Comparison of ENCODE assay signal across 8 mouse cellular contexts in the genomic region with DNA sequence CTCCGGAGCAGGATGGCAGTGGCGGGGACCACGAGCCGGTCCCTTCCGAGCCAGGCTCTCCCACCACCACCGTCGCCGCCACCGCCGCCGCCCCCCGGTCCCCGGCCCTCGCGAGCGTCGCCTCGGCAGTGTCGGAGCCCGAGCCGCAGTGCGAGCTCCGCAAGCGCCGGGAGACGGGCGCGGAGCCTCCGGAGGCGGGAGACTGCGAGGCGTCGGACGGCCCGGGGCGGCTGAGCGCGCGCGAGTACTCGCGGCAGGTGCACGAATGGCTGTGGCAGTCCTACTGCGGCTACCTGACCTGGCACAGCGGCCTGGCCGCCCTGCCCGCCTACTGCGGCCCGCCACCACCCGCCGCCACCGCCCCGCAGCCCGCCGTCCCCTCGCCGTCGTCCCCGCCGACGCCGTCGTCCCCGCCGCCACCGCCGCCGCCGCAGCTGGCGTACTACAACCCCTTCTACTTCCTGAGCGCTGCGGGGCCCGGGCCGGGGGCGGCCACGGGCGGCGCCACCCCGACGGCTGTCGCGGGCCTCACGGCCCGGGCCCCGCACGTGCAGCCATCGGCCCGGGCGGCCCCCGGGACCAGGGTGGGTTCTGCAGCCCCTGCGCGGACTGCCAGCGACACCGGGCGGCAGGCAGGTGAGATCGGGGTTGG. TPM values are rescaled to one million over a fixed set of nuclear protein-coding genes. Genes with fewer than 3 reads are reported as not detected.
DNase-seq lines count a peak whose midpoint lies in the region; ATAC-seq and TF ChIP-seq lines count a peak whose summit lies in the region.

No protein-coding gene starts in this region.

- H3K27me3 ChIP-seq in heart, adult 2 months (ENCODE audit: control insufficient read depth, insufficient read depth, low read length) = no peaks in the 10 kb centered on the region
- H3K27me3 ChIP-seq in MEL (ENCODE audit: control insufficient read depth in 1 of 2, insufficient read depth in 2 of 2, low read length in 2 of 2) = peaks cover 0 to 4% of the 10 kb centered on the region in 2 experiments; a peak in 1 of 4 replicates
- no peaks in the 10 kb centered on the region for H3K27me3 ChIP-seq in embryonic facial prominence, embryonic 15.5 days
- H3K27me3 ChIP-seq in hindbrain, embryonic 15.5 days = 0 out of 2 replicates have a peak, but pooled peaks cover 4% of the 10 kb centered on the region

- peaks cover 7% of the 10 kb centered on the region for H3K36me3 ChIP-seq in heart, adult 2 months (ENCODE audit: control insufficient read depth, insufficient read depth, low read length)
- peaks cover 7 to 11% of the 10 kb centered on the region in 2 experiments for H3K36me3 ChIP-seq in MEL (ENCODE audit: control insufficient read depth in 1 of 2, insufficient read depth in 2 of 2, low read length in 2 of 2)
- peaks cover 26% of the 10 kb centered on the region for H3K36me3 ChIP-seq in embryonic facial prominence, embryonic 15.5 days
- peaks cover 23% of the 10 kb centered on the region for H3K36me3 ChIP-seq in hindbrain, embryonic 15.5 days

- TF ChIP-seq RAD21 in MEL (IDR thresholded peaks at IDR 0.05; ENCODE audit: low read depth, low read length) = no peak; the same call in 1 of the 2 replicates

- peak overlapping the region; percentile 87 for H3K27ac ChIP-seq in heart, adult 2 months
- peak overlapping the region; percentile 9; the same call in 1 of the 2 replicates for H3K27ac ChIP-seq in MEL (ENCODE audit: control insufficient read depth, low read depth, low read length)
- peak overlapping the region; percentile 41 for H3K27ac ChIP-seq in embryonic facial prominence, embryonic 15.5 days (replicated peaks)
- peak overlapping the region; percentile 87 for H3K27ac ChIP-seq in hindbrain, embryonic 15.5 days (replicated peaks)
- peak overlapping the region; percentile 29; the same call in 1 of the 2 replicates for H3K27ac ChIP-seq in olfactory bulb, adult 2 months (ENCODE audit: insufficient read depth, low read depth, low read length)

- peak overlapping the region; percentile 74 for H3K4me3 ChIP-seq in heart, adult 2 months
- H3K4me3 ChIP-seq in MEL (ENCODE audit: control insufficient read depth in 1 of 2, insufficient read depth in 1 of 2, low read depth in 2 of 2, low read length in 2 of 2) = peak overlapping the region; percentile 56 to 64
- H3K4me3 ChIP-seq in embryonic facial prominence, embryonic 15.5 days (replicated peaks) = peak overlapping the region; percentile 60
- H3K4me3 ChIP-seq in hindbrain, embryonic 15.5 days = peak overlapping the region; percentile 93
- H3K4me3 ChIP-seq in lung, adult 2 months (replicated peaks; ENCODE audit: extremely low read depth, low read depth, low read length) = peak overlapping the region; percentile 87
- peak overlapping the region; percentile 79 for H3K4me3 ChIP-seq in olfactory bulb, adult 2 months (ENCODE audit: insufficient read depth, low read depth, low read length)

- H3K4me1 ChIP-seq in heart, adult 2 months (ENCODE audit: control insufficient read depth, insufficient read depth, low read length) = peaks cover 5% of the 10 kb centered on the region
- H3K4me1 ChIP-seq in MEL (ENCODE audit: control insufficient read depth in 1 of 2, insufficient read depth in 2 of 2, low read length in 2 of 2) = peaks cover 0 to 10% of the 10 kb centered on the region in 2 experiments
- peaks cover 13% of the 10 kb centered on the region for H3K4me1 ChIP-seq in embryonic facial prominence, embryonic 15.5 days
- peaks cover 28% of the 10 kb centered on the region for H3K4me1 ChIP-seq in hindbrain, embryonic 15.5 days (replicated peaks)
- peaks cover 3% of the 10 kb centered on the region; the same call in 1 of the 2 replicates for H3K4me1 ChIP-seq in lung, adult 2 months (ENCODE audit: control insufficient read depth, insufficient read depth, low read length)
- 0 out of 2 replicates have a peak, but pooled peaks cover 2% of the 10 kb centered on the region for H3K4me1 ChIP-seq in olfactory bulb, adult 2 months (ENCODE audit: control insufficient read depth, insufficient read depth, low read length)

- H3K79me2 ChIP-seq in heart, adult 2 months (replicated peaks; ENCODE audit: control insufficient read depth, insufficient read depth, low read length) = no peaks in the 10 kb centered on the region
- H3K79me2 ChIP-seq in MEL (ENCODE audit: control insufficient read depth, insufficient read depth, low read length, poor library complexity) = peaks cover 9% of the 10 kb centered on the region

- no peaks in the 10 kb centered on the region for H3K9me3 ChIP-seq in MEL (replicated peaks; ENCODE audit: insufficient read depth, low read length)
- no peaks in the 10 kb centered on the region for H3K9me3 ChIP-seq in embryonic facial prominence, embryonic 15.5 days (replicated peaks)
- H3K9me3 ChIP-seq in hindbrain, embryonic 15.5 days = no peaks in the 10 kb centered on the region

- TF ChIP-seq POLR2A in heart, adult 2 months (IDR thresholded peaks at IDR 0.05; ENCODE audit: insufficient read depth, low read depth, low read length) = no peak
- TF ChIP-seq POLR2A in MEL (IDR thresholded peaks at IDR 0.05; ENCODE audit: control insufficient read depth in 1 of 2, insufficient read depth in 1 of 2, low read depth in 1 of 2, low read length in 2 of 2, poor library complexity in 1 of 2) = no peak
- no peak for TF ChIP-seq POLR2A in lung, adult 2 months (IDR thresholded peaks at IDR 0.05; ENCODE audit: borderline replicate concordance, extremely low read depth, low read depth, low read length)
- no peak; the same call in 1 of the 2 replicates for TF ChIP-seq POLR2A in olfactory bulb, adult 2 months (IDR thresholded peaks at IDR 0.05; ENCODE audit: insufficient read depth, low read depth, low read length)

- TF ChIP-seq EP300 in heart, adult 2 months (IDR thresholded peaks at IDR 0.05; ENCODE audit: insufficient read depth, low read depth, low read length) = no peak
- peak in 1 of 2 experiments; percentile 3; a peak in 1 of 4 replicates for TF ChIP-seq EP300 in MEL (IDR thresholded peaks at IDR 0.05; ENCODE audit: low read depth in 1 of 2, low read length in 2 of 2)

- under 1% methylated on average over 81 of the region's 96 CpGs for WGBS in heart, adult 2 months
- WGBS in embryonic facial prominence, embryonic 15.5 days = under 1% methylated on average over 79 of the region's 96 CpGs
- under 1% methylated on average over 69 of the region's 96 CpGs for WGBS in hindbrain, embryonic 15.5 days
- WGBS in lung, adult 2 months = under 1% methylated on average over 67 of the region's 96 CpGs
- under 1% methylated on average over 94 of the region's 96 CpGs for WGBS in olfactory bulb, adult 2 months

- intact Hi-C loops in heart, adult 2 months (cut with DNase I) = loop anchor here (5.0 kb wide), 1 partner anchor 58 kb away; a partner anchor contains a TSS

- peak; percentile 71 for ATAC-seq in embryonic facial prominence, embryonic 15.5 days (ENCODE audit: insufficient number of reproducible peaks, low FRiP score, low TSS enrichment, low read depth)
- peak; percentile 63 for ATAC-seq in hindbrain, embryonic 15.5 days (ENCODE audit: low FRiP score, low read depth)

- DNase-seq in heart, adult 2 months = peak in 1 of 2 experiments; percentile 37
- DNase-seq in heart, adult 8-10 months (ENCODE audit: low spot score) = no peak
- DNase-seq in MEL (ENCODE audit: low read depth, low spot score) = no peak
- DNase-seq in lung, adult 2 months = no peak
- no peak for DNase-seq in layer of hippocampus, adult 9-10 months (ENCODE audit: low spot score)

- H3K4me2 ChIP-seq in embryonic facial prominence, embryonic 15.5 days (replicated peaks) = peak overlapping the region; percentile 81
- H3K4me2 ChIP-seq in hindbrain, embryonic 15.5 days = peak overlapping the region; percentile 71

- peak; percentile 4; the same call in 1 of the 2 replicates for TF ChIP-seq CTCF in heart, adult 2 months (IDR thresholded peaks at IDR 0.05)
- peak in 1 of 3 experiments; percentile 37; a peak in 2 of 6 replicates for TF ChIP-seq CTCF in MEL (IDR thresholded peaks at IDR 0.05 in 2 of 3, conservative IDR thresholded peaks at IDR 0.05 in 1 of 3; ENCODE audit: control insufficient read depth in 1 of 3, insufficient read depth in 1 of 3, low read depth in 2 of 3, low read length in 3 of 3, poor library complexity in 1 of 3, severe bottlenecking in 1 of 3)
- TF ChIP-seq CTCF in lung, adult 2 months (IDR thresholded peaks at IDR 0.05; ENCODE audit: insufficient read depth, low read length) = no peak
- no peak for TF ChIP-seq CTCF in olfactory bulb, adult 2 months (IDR thresholded peaks at IDR 0.05; ENCODE audit: insufficient read depth, low read depth, low read length)

- H3K9ac ChIP-seq in heart, adult 2 months (ENCODE audit: low read depth, low read length) = peak overlapping the region; percentile 99
- peak overlapping the region; percentile 93 for H3K9ac ChIP-seq in MEL (ENCODE audit: control insufficient read depth, low read depth, low read length, poor library complexity, severe bottlenecking)
- H3K9ac ChIP-seq in embryonic facial prominence, embryonic 15.5 days = peak overlapping the region; percentile 73
- H3K9ac ChIP-seq in hindbrain, embryonic 15.5 days = peak overlapping the region; percentile 92

RNA-seq across cellular contexts. Expression of a gene that starts 0.4 kb away (rescaled TPM):
- 10 to 100 TPM; 32.7 to 38.3 TPM for total RNA-seq in heart, adult 2 months (2021)
- polyA plus RNA-seq in heart, adult 2 months (2012; rRNA removed) = 9.7 and 17.4 TPM in 2 replicates
- total RNA-seq in heart, adult 8-10 months (2022) = 10 to 100 TPM; 29.3 to 37.5 (median 33.3) TPM
- 7.5 and 8.4 TPM in 2 replicates for total RNA-seq in MEL (2012; rRNA removed)
- 10 to 100 TPM in 1 of 2 experiments, not detected in 1; 16.5 TPM for polyA plus RNA-seq in MEL (2012; ENCODE audit: insufficient read depth in 1 of 2, insufficient read length in 2 of 2, low read depth in 1 of 2, low replicate concordance in 2 of 2, missing spikeins in 1 of 2)
- polyA plus RNA-seq in embryonic facial prominence, embryonic 15.5 days (2015; fragmentation: Nextera tagmentation; extraction: Ambion mirVana) = 12.2 and 13.5 TPM in 2 replicates
- 16.0 and 16.1 TPM in 2 replicates for polyA plus RNA-seq in hindbrain, embryonic 15.5 days (2015; fragmentation: Nextera tagmentation; extraction: Ambion mirVana)
- polyA plus RNA-seq in lung, adult 2 months (2012; rRNA removed) = 16.9 and 23.4 TPM in 2 replicates
- not detected in 2 replicates for polyA plus RNA-seq in olfactory bulb, adult 2 months (2012; ENCODE audit: insufficient read depth, insufficient read length, low replicate concordance, missing spikeins)

RNA-seq across cellular contexts. Expression of a gene that starts 58.0 kb away (rescaled TPM):
- 10 to 100 TPM; 35.5 to 37.7 TPM for total RNA-seq in heart, adult 2 months (2021)
- 24.5 and 42.8 TPM in 2 replicates for polyA plus RNA-seq in heart, adult 2 months (2012; rRNA removed)
- total RNA-seq in heart, adult 8-10 months (2022) = 10 to 100 TPM; 29.5 to 40.6 (median 36.0) TPM
- 64.6 and 66.1 TPM in 2 replicates for total RNA-seq in MEL (2012; rRNA removed)
- polyA plus RNA-seq in MEL (2012; ENCODE audit: insufficient read depth in 1 of 2, insufficient read length in 2 of 2, low read depth in 1 of 2, low replicate concordance in 2 of 2, missing spikeins in 1 of 2) = 100 to 1,000 TPM in 1 of 2 experiments, 10 to 100 TPM in 1; 82.8 to 221 TPM
- polyA plus RNA-seq in embryonic facial prominence, embryonic 15.5 days (2015; fragmentation: Nextera tagmentation; extraction: Ambion mirVana) = 20.5 and 21.8 TPM in 2 replicates
- 18.3 and 19.9 TPM in 2 replicates for polyA plus RNA-seq in hindbrain, embryonic 15.5 days (2015; fragmentation: Nextera tagmentation; extraction: Ambion mirVana)
- polyA plus RNA-seq in lung, adult 2 months (2012; rRNA removed) = 58.8 and 70.4 TPM in 2 replicates
- polyA plus RNA-seq in olfactory bulb, adult 2 months (2012; ENCODE audit: insufficient read depth, insufficient read length, low replicate concordance, missing spikeins) = not detected in 2 replicates

Comparison
In these comparisons a context has a peak if more than half of its experiments do, and no peak if none do; other contexts are left out.
1. H3K27ac ChIP-seq: peak in every context shown above with its lines; median percentile 87 in heart, adult 2 months; 87 in hindbrain, embryonic 15.5 days; 41 in embryonic facial prominence, embryonic 15.5 days; 29 in olfactory bulb, adult 2 months; 9 in MEL.
2. RNA of a gene that starts 0.4 kb away (polyA plus RNA-seq): 16.9 to 23.4 TPM in lung, adult 2 months, 16.5 TPM in MEL, 16.0 to 16.1 TPM in hindbrain, embryonic 15.5 days, 12.2 to 13.5 TPM in embryonic facial prominence, embryonic 15.5 days and 9.7 to 17.4 TPM in heart, adult 2 months; not detected in olfactory bulb, adult 2 months; every median in the first group is over 10 times any median in the second.
3. Peak in every context shown above with its lines, with median percentiles within 50 percentile points of each other: H3K4me3 ChIP-seq and H3K9ac ChIP-seq.